Mouse (Mus musculus) bone marrow, adult 2 months (tissue): ENCODE results near the gene Zfp523. TPM values are rescaled to one million over a fixed set of nuclear protein-coding genes. Genes with fewer than 3 reads are reported as not detected.

Experiments
- H3K27ac ChIP-seq: fragments of 200-500 bp; 2 replicates; pipeline ENCODE4 v1.5.1; 2012; ENCODE audit warnings: low read depth, mild to moderate bottlenecking, control low read depth, inconsistent platforms, low read length; ENCODE audit not compliant: control insufficient read depth, poor library complexity, insufficient read depth
- H3K4me1 ChIP-seq: fragments of 200-500 bp; 2 replicates; pipeline ENCODE4 v1.6.1; 2011; ENCODE audit warnings: low read length; ENCODE audit not compliant: control insufficient read depth, insufficient read depth
- H3K4me3 ChIP-seq: fragments of 200-500 bp; replicated peaks from 2 replicates; pipeline ENCODE3; 2011; ENCODE audit warnings: mild to moderate bottlenecking, low read depth, low read length, control low read depth; ENCODE audit not compliant: control insufficient read depth
- CTCF ChIP-seq: fragments of 200-500 bp; IDR thresholded peaks from 2 replicates; pipeline ENCODE4 v1.5.1; 2011; ENCODE audit warnings: low read length, control low read depth; ENCODE audit not compliant: control insufficient read depth, insufficient read depth
- POLR2A ChIP-seq: fragments of 200-500 bp; IDR thresholded peaks from 2 replicates; pipeline ENCODE4 v1.6.1; 2011; ENCODE audit warnings: low read depth, mild to moderate bottlenecking, control low read depth, low read length, borderline replicate concordance; ENCODE audit not compliant: control insufficient read depth
- WGBS: fragments of 180-500 bp; shearing (Covaris S2); methylation state at CpG from one replicate; pipeline ENCODE4 v1.1.7; 2018; 5-methylcytosine and 5-hydroxymethylcytosine counted together
- polyA plus RNA-seq: library from polyadenylated mRNA; stranded (reverse); fragments of >200 nt; gene quantifications from 2 replicates; pipeline ENCODE4 v1.2.4, GENCODE M21; 2011; ENCODE audit warnings: low replicate concordance; ENCODE audit not compliant: missing spikeins, insufficient read depth, insufficient read length

Gene Zfp523
- polyA plus RNA-seq, 1 experiment: 11.8 TPM

GRCm38 (mm10) chr17:28235982-28236635 is 59.2 kb downstream of the Zfp523 start:
- TF ChIP-seq CTCF (no peak), POLR2A (no peak)
- WGBS: 79% methylated on average over 7 of the region's 7 CpGs
- Histone ChIP-seq H3K27ac (no peak overlapping the region), H3K4me3 (no peak overlapping the region), H3K4me1 (peaks cover 3% of the 10 kb centered on the region; the same call in 1 of the 2 replicates)

- H3K27ac ChIP-seq: no peak overlapping the region
- no peak for TF ChIP-seq POLR2A
- no peak for TF ChIP-seq CTCF
- WGBS: 56% methylated on average over 4 of the region's 4 CpGs
- peaks cover 3% of the 10 kb centered on the region; the same call in 1 of the 2 replicates for H3K4me1 ChIP-seq
- H3K4me3 ChIP-seq: no peak overlapping the region
Observed at GRCm38 (mm10) chr17:28236636-28237015, 59.7 kb downstream of the Zfp523 start.

DNA sequence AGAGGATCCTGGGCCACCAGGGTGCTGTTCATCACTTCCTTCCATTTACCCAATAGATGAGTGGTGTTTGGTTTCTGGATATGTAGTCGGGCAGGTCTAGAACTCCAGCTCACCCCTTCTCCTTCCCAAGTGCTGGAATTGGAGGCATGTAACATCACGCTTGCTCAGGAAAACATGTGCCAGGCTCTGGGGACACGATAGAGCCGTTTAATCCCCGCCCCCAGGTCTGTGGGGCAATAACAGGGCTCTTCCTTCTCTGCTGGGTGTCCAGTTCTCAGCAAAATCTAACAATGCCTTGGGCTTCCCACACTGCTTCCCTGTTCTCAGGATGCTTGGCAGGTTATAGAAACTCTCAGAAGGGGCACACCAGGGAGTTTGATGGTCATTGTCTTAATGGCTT is 60.4 kb downstream of the Zfp523 start:
- H3K4me1 ChIP-seq: peaks cover 3% of the 10 kb centered on the region; the same call in 1 of the 2 replicates
- H3K4me3 ChIP-seq: no peak overlapping the region
- H3K27ac ChIP-seq: no peak overlapping the region; the same call in 1 of the 2 replicates
- TF ChIP-seq POLR2A (no peak), CTCF (no peak)
- WGBS: 47% methylated on average over 5 of the region's 5 CpGs

DNA sequence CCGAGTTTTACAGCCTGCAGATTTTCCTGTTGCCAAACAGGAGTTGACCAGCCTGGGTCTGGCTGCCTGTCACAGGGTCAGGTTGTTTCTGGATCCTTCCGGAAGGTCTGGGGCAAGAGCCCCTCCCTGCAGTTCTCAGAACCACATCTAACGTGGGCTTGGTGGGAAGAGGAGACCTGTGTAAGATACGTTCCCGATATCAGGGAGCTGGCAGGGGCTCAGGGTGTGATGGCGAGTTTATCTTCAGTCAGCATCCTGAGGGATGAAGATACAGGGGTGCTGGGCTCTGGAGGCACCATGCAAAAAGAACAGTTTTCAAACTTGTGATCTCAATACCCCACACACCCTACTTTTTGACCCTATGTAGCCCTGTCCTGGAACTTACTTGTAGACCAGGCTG is 60.9 kb downstream of the Zfp523 start:
- TF ChIP-seq POLR2A (no peak), CTCF (no peak)
- no peak overlapping the region for H3K27ac ChIP-seq
- WGBS: 51% methylated on average over 6 of the region's 6 CpGs
- no peak overlapping the region for H3K4me3 ChIP-seq
- H3K4me1 ChIP-seq: peaks cover 3% of the 10 kb centered on the region; the same call in 1 of the 2 replicates

DNA sequence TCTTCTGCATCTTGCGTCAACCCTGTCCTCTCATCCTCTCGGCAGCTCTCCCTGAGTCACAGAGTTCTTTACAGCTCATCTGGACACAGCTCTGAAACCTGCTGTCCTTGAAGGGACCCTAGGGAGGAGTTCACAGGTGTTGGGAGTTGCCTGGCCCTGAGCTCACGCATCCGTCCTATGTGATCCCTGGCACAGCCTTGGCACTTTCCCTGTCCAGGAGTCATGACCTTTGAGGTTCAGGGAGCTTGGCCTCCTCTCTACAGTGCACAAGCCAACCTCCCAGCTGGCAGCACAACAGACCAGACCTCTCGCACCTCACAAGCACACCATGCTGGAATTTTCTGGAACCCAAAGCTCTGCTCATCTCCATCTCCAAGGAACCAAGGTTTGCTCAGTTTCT is 63.9 kb downstream of the Zfp523 start:
- Histone ChIP-seq H3K4me3 (no peak overlapping the region), H3K27ac (no peak overlapping the region), H3K4me1 (peaks cover 5% of the 10 kb centered on the region; the same call in 1 of the 2 replicates)
- 86% methylated on average over 5 of the region's 5 CpGs for WGBS
- TF ChIP-seq POLR2A (no peak), CTCF (no peak)

DNA sequence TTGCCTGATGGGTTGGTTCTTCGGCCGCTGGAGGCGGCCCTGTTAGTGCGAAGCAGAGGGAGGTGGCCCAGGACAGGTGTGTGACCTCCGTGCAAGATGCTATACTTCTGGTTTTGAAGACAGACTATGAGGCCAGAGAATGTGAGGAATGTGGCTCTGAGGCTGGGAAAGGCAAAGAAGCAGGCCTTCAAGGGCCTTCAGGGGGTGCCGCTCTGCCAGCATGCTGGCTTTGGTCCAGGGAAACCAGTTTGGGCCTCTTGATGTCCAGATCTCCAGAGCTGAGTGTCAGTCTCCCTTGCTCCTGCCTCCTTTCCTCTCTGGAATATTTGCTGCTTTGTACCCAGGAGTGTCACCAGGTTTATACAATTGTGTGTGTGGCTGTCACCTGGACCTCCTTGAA is 65.4 kb downstream of the Zfp523 start:
- 88% methylated on average over 6 of the region's 6 CpGs for WGBS
- Histone ChIP-seq H3K4me3 (no peak overlapping the region), H3K27ac (no peak overlapping the region), H3K4me1 (peaks cover 4% of the 10 kb centered on the region)
- no peak for TF ChIP-seq CTCF
- no peak for TF ChIP-seq POLR2A

GRCm38 (mm10) chr17:28244214-28244613 is 67.3 kb downstream of the Zfp523 start:
- peaks cover 12% of the 10 kb centered on the region for H3K4me1 ChIP-seq
- 85% methylated on average over 6 of the region's 6 CpGs for WGBS

DNA sequence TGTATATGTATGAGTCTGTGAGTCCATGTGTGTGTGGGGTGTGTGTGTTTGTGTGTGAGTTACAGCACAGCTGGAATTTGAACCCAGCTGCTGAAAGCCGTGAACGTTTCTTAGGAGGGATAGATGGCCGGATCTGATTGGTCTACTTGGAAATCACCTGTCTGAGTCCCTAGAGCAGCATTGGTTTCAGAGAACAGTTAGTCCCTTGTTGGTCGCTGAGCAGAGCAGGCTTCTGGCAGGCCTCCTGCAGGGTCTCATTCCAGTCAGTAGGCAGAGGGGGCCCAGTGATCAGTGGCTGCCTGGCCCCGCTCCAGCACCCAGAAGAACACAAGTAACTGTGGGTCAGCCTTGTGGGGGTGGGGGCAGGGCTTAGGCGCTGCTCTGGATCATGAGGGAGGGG is 67.8 kb downstream of the Zfp523 start:
- WGBS: 76% methylated on average over 6 of the region's 6 CpGs
- H3K4me1 ChIP-seq: peaks cover 12% of the 10 kb centered on the region
- no peak overlapping the region for H3K4me3 ChIP-seq
- TF ChIP-seq POLR2A (no peak), CTCF (no peak)
- no peak overlapping the region for H3K27ac ChIP-seq

More at GRCm38 (mm10) chr17:28244214-28244613, 67.3 kb downstream of the Zfp523 start:
- Histone ChIP-seq H3K27ac (no peak overlapping the region), H3K4me3 (no peak overlapping the region)
- no peak for TF ChIP-seq CTCF
- no peak for TF ChIP-seq POLR2A

DNA sequence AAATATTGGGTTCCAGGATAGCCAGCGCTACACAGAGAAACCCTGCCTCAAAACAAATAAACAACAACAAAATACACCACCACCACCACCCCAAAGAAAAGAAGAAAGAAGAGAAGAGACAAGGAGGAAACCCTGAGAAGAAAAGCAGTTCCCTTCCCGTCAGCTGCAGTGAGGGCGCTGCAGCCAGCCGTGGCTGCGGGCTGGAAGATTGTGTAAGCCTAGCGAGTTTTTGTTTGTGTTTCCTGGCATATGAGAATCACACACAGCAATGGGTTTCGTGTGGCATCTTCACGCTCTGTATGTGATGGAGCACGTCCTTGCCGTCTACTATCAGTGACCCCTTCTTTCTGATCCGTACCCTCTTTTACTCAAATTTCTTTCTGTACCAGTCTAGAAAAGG is 69.7 kb downstream of the Zfp523 start:
- H3K4me3 ChIP-seq: no peak overlapping the region
- H3K27ac ChIP-seq: peak overlapping the region; percentile 35; the same call in 1 of the 2 replicates
- WGBS: 19% methylated on average over 11 of the region's 11 CpGs
- H3K4me1 ChIP-seq: peaks cover 12% of the 10 kb centered on the region
- TF ChIP-seq CTCF (peak; percentile 14; the same call in 1 of the 2 replicates), POLR2A (no peak)
